ENCODE assay signal across 9 mouse cellular contexts in genomic region chr10:84477613-84478076, GRCm38 (mm10). TPM values are rescaled to one million over a fixed set of nuclear protein-coding genes. Genes with fewer than 3 reads are reported as not detected.
DNase-seq lines count a peak whose midpoint lies in the region; ATAC-seq lines count a peak whose summit lies in the region.
"Had no signal": no experiment of that assay in that cellular context is flagged by ENCODE, and none has a peak within 500 bp of the region (broad histone marks: within the 10 kb centered on the region; RNA-seq: fewer than 3 reads in every experiment).

No protein-coding gene starts in this region.

- no peak overlapping the region for H3K4me2 ChIP-seq in midbrain, embryonic 16.5 days (ENCODE audit: low read length)
- H3K4me2 ChIP-seq in liver, embryonic 13.5 days = no peak overlapping the region

- H3K36me3 ChIP-seq in midbrain, embryonic 10.5 days = no peaks in the 10 kb centered on the region
- H3K36me3 ChIP-seq in midbrain, embryonic 16.5 days (ENCODE audit: control insufficient read depth, insufficient read depth, low read length) = no peaks in the 10 kb centered on the region
- no peaks in the 10 kb centered on the region for H3K36me3 ChIP-seq in liver, embryonic 13.5 days

- peak overlapping the region; percentile 89 for H3K27ac ChIP-seq in midbrain, embryonic 10.5 days (replicated peaks)
- no peak overlapping the region for H3K27ac ChIP-seq in midbrain, embryonic 16.5 days (ENCODE audit: low read length)
- H3K27ac ChIP-seq in liver, embryonic 13.5 days = no peak overlapping the region

- ATAC-seq in midbrain, embryonic 16.5 days = no peak
- 0 out of 2 replicates have a peak, but pooled peaks have one; percentile 30 for ATAC-seq in erythroid progenitor cell, adult 5-6 weeks (replicated peaks; ENCODE audit: low FRiP score, poor library complexity, severe bottlenecking)
- peak; percentile 76 for ATAC-seq in liver, embryonic 13.5 days (ENCODE audit: low read depth)
- ATAC-seq: forebrain, embryonic 14.5 days had no signal

- H3K4me3 ChIP-seq in midbrain, embryonic 10.5 days = peak overlapping the region; percentile 22
- no peak overlapping the region for H3K4me3 ChIP-seq in midbrain, embryonic 16.5 days (ENCODE audit: low read depth, low read length)
- no peak overlapping the region for H3K4me3 ChIP-seq in liver, embryonic 13.5 days (replicated peaks)

- peaks cover 62% of the 10 kb centered on the region for H3K4me1 ChIP-seq in midbrain, embryonic 10.5 days
- peaks cover 3% of the 10 kb centered on the region; the same call in 1 of the 2 replicates for H3K4me1 ChIP-seq in midbrain, embryonic 16.5 days (ENCODE audit: control insufficient read depth, insufficient read depth, low read length)
- H3K4me1 ChIP-seq in liver, embryonic 13.5 days (replicated peaks) = peaks cover 14% of the 10 kb centered on the region; the same call in 1 of the 2 replicates

- WGBS in midbrain, embryonic 10.5 days = 7% methylated on average over 3 of the region's 3 CpGs
- WGBS in midbrain, embryonic 16.5 days = 11% methylated on average over 3 of the region's 3 CpGs
- 36% methylated on average over 3 of the region's 3 CpGs for WGBS in liver, embryonic 13.5 days (ENCODE audit: insufficient replicate concordance)

- H3K9me3 ChIP-seq in midbrain, embryonic 10.5 days (replicated peaks) = no peaks in the 10 kb centered on the region
- H3K9me3 ChIP-seq in midbrain, embryonic 16.5 days (replicated peaks; ENCODE audit: control insufficient read depth, low read length, poor library complexity, severe bottlenecking) = no peaks in the 10 kb centered on the region
- H3K9me3 ChIP-seq in liver, embryonic 13.5 days (replicated peaks) = no peaks in the 10 kb centered on the region

- H3K27me3 ChIP-seq in midbrain, embryonic 10.5 days (ENCODE audit: low read depth, poor library complexity, severe bottlenecking) = no peaks in the 10 kb centered on the region
- H3K27me3 ChIP-seq in midbrain, embryonic 16.5 days (ENCODE audit: control insufficient read depth, insufficient read depth, low read depth, low read length) = no peaks in the 10 kb centered on the region
- H3K27me3 ChIP-seq in liver, embryonic 13.5 days = no peaks in the 10 kb centered on the region

- peak; percentile 97 for DNase-seq in midbrain, embryonic 10.5 days (ENCODE audit: low spot score)
- no peak for DNase-seq in liver, embryonic 13.5 days
- DNase-seq in yolk sac, embryonic 10.5 days (ENCODE audit: low spot score) = peak; percentile 86
- no peak for DNase-seq in spleen, postnatal 14 days (ENCODE audit: low spot score in 2 of 2)
- no peak for DNase-seq in thymus, postnatal 10 days (ENCODE audit: low spot score in 2 of 2)
- DNase-seq: heart, postnatal 4 days had no signal

- no peak overlapping the region for H3K9ac ChIP-seq in midbrain, embryonic 16.5 days (ENCODE audit: low read depth, low read length)
- H3K9ac ChIP-seq in liver, embryonic 13.5 days = no peak overlapping the region

RNA-seq across cellular contexts. Expression of gene Nuak1, which starts 37.2 kb away (rescaled TPM):
- 3.0 and 4.0 TPM in 2 replicates for polyA plus RNA-seq in midbrain, embryonic 10.5 days (2016; fragmentation: Nextera tagmentation; extraction: Ambion mirVana)
- polyA plus RNA-seq in midbrain, embryonic 16.5 days (2015; fragmentation: Nextera tagmentation; extraction: Ambion mirVana) = 5.5 and 5.6 TPM in 2 replicates
- 2.1 and 4.0 TPM in 2 replicates for total RNA-seq in erythroid progenitor cell, adult 5-6 weeks (2015; ENCODE audit: low replicate concordance)
- total RNA-seq in erythroid progenitor cell, adult 5-6 weeks (2017; ENCODE audit: low replicate concordance) = 0.64 and 1.4 TPM in 2 replicates
- 0.12 TPM in 2 replicates for polyA plus RNA-seq in liver, embryonic 13.5 days (2015; fragmentation: Nextera tagmentation; extraction: Ambion mirVana)

RNA-seq across cellular contexts. Expression of gene Ckap4, which starts 56.2 kb away (rescaled TPM):
- polyA plus RNA-seq in midbrain, embryonic 10.5 days (2016; fragmentation: Nextera tagmentation; extraction: Ambion mirVana) = 66.1 and 69.7 TPM in 2 replicates
- 45.9 and 52.3 TPM in 2 replicates for polyA plus RNA-seq in midbrain, embryonic 16.5 days (2015; fragmentation: Nextera tagmentation; extraction: Ambion mirVana)
- 17.7 and 20.5 TPM in 2 replicates for total RNA-seq in erythroid progenitor cell, adult 5-6 weeks (2015; ENCODE audit: low replicate concordance)
- 13.2 and 14.5 TPM in 2 replicates for total RNA-seq in erythroid progenitor cell, adult 5-6 weeks (2017; ENCODE audit: low replicate concordance)
- 9.8 and 11.3 TPM in 2 replicates for polyA plus RNA-seq in liver, embryonic 13.5 days (2015; fragmentation: Nextera tagmentation; extraction: Ambion mirVana)

Comparison
In these comparisons a context has a peak if more than half of its experiments do, and no peak if none do; other contexts are left out.
1. DNase-seq: peak in midbrain, embryonic 10.5 days (single experiment) and yolk sac, embryonic 10.5 days (single experiment); none in liver, embryonic 13.5 days (single experiment), spleen, postnatal 14 days (0 of 2) and thymus, postnatal 10 days (0 of 2).